Mouse (Mus musculus) heart, embryonic 15.5 days (tissue): Measurements from ENCODE around the gene Olfr588-ps1. TPM values are rescaled to one million over a fixed set of nuclear protein-coding genes. Genes with fewer than 3 reads are reported as not detected.
"Not testable (repeated sequence)": the region's sequence is repeated elsewhere in the genome, so short reads cannot be mapped to it uniquely, and the experiment has no call there.

ENCODE experiments used
- ATAC-seq: fragments of 200-750 bp; cut with Nextera tagmentation; replicated peaks from 2 replicates; pipeline ENCODE4 v1.8.0; 2017; ENCODE audit warnings: low read depth, moderate TSS enrichment; ENCODE audit not compliant: insufficient number of reproducible peaks, insufficient read depth, low FRiP score
- H3K27ac ChIP-seq: fragments of 300-500 bp; sonication (generic); 2 replicates; pipeline ENCODE4 v1.5.1; 2015; ENCODE audit warnings: mild to moderate bottlenecking, inconsistent platforms
- H3K27me3 ChIP-seq: fragments of 300-500 bp; sonication (generic); 2 replicates; pipeline ENCODE4 v1.6.1; 2015; ENCODE audit warnings: inconsistent platforms
- H3K36me3 ChIP-seq: fragments of 300-500 bp; sonication (generic); 2 replicates; pipeline ENCODE4 v1.6.1; 2015; ENCODE audit warnings: mild to moderate bottlenecking, inconsistent platforms
- H3K4me1 ChIP-seq: fragments of 300-500 bp; sonication (generic); replicated peaks from 2 replicates; pipeline ENCODE4 v1.6.1; 2015; ENCODE audit warnings: inconsistent platforms
- H3K4me2 ChIP-seq: fragments of 300-500 bp; sonication (generic); 2 replicates; pipeline ENCODE4 v1.6.1; 2015; ENCODE audit warnings: inconsistent platforms, mild to moderate bottlenecking, moderate library complexity
- H3K4me3 ChIP-seq: fragments of 300-500 bp; sonication (generic); 2 replicates; pipeline ENCODE4 v1.5.1; 2015; ENCODE audit warnings: mild to moderate bottlenecking, inconsistent platforms
- H3K9ac ChIP-seq: fragments of 300-500 bp; sonication (generic); 2 replicates; pipeline ENCODE4 v1.6.1; 2015; ENCODE audit warnings: mild to moderate bottlenecking, inconsistent platforms
- H3K9me3 ChIP-seq: fragments of 300-500 bp; sonication (generic); replicated peaks from 2 replicates; pipeline ENCODE4 v1.6.1; 2016; ENCODE audit warnings: inconsistent platforms
- WGBS: fragments of 180-500 bp; shearing (Covaris S2); methylation state at CpG from one replicate; pipeline ENCODE4 v1.1.7; 2015; ENCODE audit warnings: mixed read lengths; 5-methylcytosine and 5-hydroxymethylcytosine counted together
- polyA plus RNA-seq: library from polyadenylated mRNA; unstranded; fragments of >200 nt; fragmentation: Nextera tagmentation; extraction: Ambion mirVana; gene quantifications from 2 replicates; pipeline ENCODE4 v1.2.1, GENCODE M21; 2015

The Olfr588-ps1 gene
- not detected in 2 replicates for polyA plus RNA-seq

GRCm38 (mm10) chr7:103140579-103140978 is at the start of gene Olfr588-ps1:
Gene Olfr588-ps1 (plus strand): TSS chr7:103140879.
- no peak for ATAC-seq
- no peak within 1 kb of the TSS for H3K4me3 ChIP-seq
- no peaks in the 10 kb centered on the region for H3K4me1 ChIP-seq
- H3K9me3 ChIP-seq: no peaks in the 10 kb centered on the region
- no peaks in the 10 kb centered on the region for H3K27me3 ChIP-seq
- H3K36me3 ChIP-seq: no peaks in the 10 kb centered on the region
- no peak within 1 kb of the TSS for H3K4me2 ChIP-seq
- H3K9ac ChIP-seq: no peak within 1 kb of the TSS
- WGBS: 74% methylated on average over 1 of the region's 1 CpGs
- no peak within 1 kb of the TSS for H3K27ac ChIP-seq

GRCm38 (mm10) chr7:103097420-103097819 is 43.3 kb upstream of the Olfr588-ps1 start, which contains the start of gene Olfr585:
Gene Olfr585 (plus strand): TSS chr7:103097720.
- no peak within 1 kb of the TSS for H3K27ac ChIP-seq
- no peaks in the 10 kb centered on the region for H3K36me3 ChIP-seq
- 75% methylated on average over 1 of the region's 1 CpGs for WGBS
- H3K4me3 ChIP-seq: no peak within 1 kb of the TSS
- no peaks in the 10 kb centered on the region for H3K9me3 ChIP-seq
- no peak within 1 kb of the TSS for H3K9ac ChIP-seq
- H3K4me2 ChIP-seq: no peak within 1 kb of the TSS
- no peaks in the 10 kb centered on the region for H3K27me3 ChIP-seq
- H3K4me1 ChIP-seq: no peaks in the 10 kb centered on the region
- ATAC-seq: no peak

- ATAC-seq: no peak
- Histone ChIP-seq H3K27ac (no peak overlapping the region), H3K9me3 (no peaks in the 10 kb centered on the region), H3K27me3 (no peaks in the 10 kb centered on the region), H3K4me1 (no peaks in the 10 kb centered on the region), H3K4me3 (no peak overlapping the region), H3K4me2 (no peak overlapping the region), H3K9ac (no peak overlapping the region), H3K36me3 (no peaks in the 10 kb centered on the region)
- 46% methylated on average over 3 of the region's 3 CpGs for WGBS
Observed at GRCm38 (mm10) chr7:103119406-103119805, 21.3 kb upstream of the Olfr588-ps1 start.

- H3K9ac ChIP-seq: no peak within 1 kb of the TSS
- no peaks in the 10 kb centered on the region for H3K9me3 ChIP-seq
- no peak for ATAC-seq
- H3K27ac ChIP-seq: no peak within 1 kb of the TSS
- H3K36me3 ChIP-seq: no peaks in the 10 kb centered on the region
- no peak within 1 kb of the TSS for H3K4me2 ChIP-seq
- H3K4me1 ChIP-seq: no peaks in the 10 kb centered on the region
- H3K27me3 ChIP-seq: no peaks in the 10 kb centered on the region
- 90% methylated on average over 3 of the region's 3 CpGs for WGBS
- H3K4me3 ChIP-seq: no peak within 1 kb of the TSS
Observed at GRCm38 (mm10) chr7:103125538-103125937, 15.1 kb upstream of the Olfr588-ps1 start, which contains the start of gene Olfr586. Gene Olfr586 (minus strand): TSS chr7:103125638.

DNA sequence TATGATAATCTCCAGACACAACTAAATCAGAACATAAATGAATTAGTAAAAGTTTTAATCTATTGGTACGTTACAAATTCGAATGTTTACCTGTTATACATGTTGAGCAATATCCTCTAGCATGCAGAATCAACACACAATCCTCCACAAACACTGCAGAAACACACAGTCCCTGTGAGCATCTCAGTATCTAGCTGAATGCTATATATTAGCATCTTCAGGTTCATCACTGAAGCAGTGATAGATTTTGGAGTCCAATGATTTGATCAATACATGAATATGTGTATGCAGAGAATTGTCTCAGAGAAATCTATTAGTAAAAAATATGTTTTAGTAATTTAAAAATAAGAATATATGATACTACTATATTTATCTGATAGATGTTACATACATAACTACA is 15.6 kb downstream of the Olfr588-ps1 start, which contains the start of gene Olfr589:
Olfr589 (minus strand) TSS at position 101 of the 400 bp plus-strand sequence.
- no peak within 1 kb of the TSS for H3K9ac ChIP-seq
- no peak within 1 kb of the TSS for H3K4me3 ChIP-seq
- ATAC-seq: no peak
- no peaks in the 10 kb centered on the region for H3K27me3 ChIP-seq
- H3K27ac ChIP-seq: no peak within 1 kb of the TSS
- H3K36me3 ChIP-seq: no peaks in the 10 kb centered on the region
- 59% methylated on average over 2 of the region's 2 CpGs for WGBS
- H3K4me2 ChIP-seq: no peak within 1 kb of the TSS
- H3K4me1 ChIP-seq: no peaks in the 10 kb centered on the region
- no peaks in the 10 kb centered on the region for H3K9me3 ChIP-seq

- no peak overlapping the region for H3K27ac ChIP-seq
Observed at GRCm38 (mm10) chr7:103169697-103170096, 29.0 kb downstream of the Olfr588-ps1 start.

GRCm38 (mm10) chr7:103178240-103178639 is 37.6 kb downstream of the Olfr588-ps1 start, which contains the start of gene Olfr591:
Gene Olfr591 (minus strand): TSS chr7:103178340.
- Histone ChIP-seq H3K27me3 (no peaks in the 10 kb centered on the region), H3K36me3 (no peaks in the 10 kb centered on the region), H3K4me3 (no peak within 1 kb of the TSS), H3K4me2 (no peak within 1 kb of the TSS), H3K9ac (no peak within 1 kb of the TSS), H3K27ac (no peak within 1 kb of the TSS), H3K4me1 (no peaks in the 10 kb centered on the region), H3K9me3 (0 out of 2 replicates have a peak, but pooled peaks cover 2% of the 10 kb centered on the region)
- WGBS: 70% methylated on average over 1 of the region's 1 CpGs
- no peak for ATAC-seq

More at GRCm38 (mm10) chr7:103169697-103170096, 29.0 kb downstream of the Olfr588-ps1 start:
- no peak for ATAC-seq
- Histone ChIP-seq H3K36me3 (no peaks in the 10 kb centered on the region), H3K9ac (no peak overlapping the region), H3K27me3 (no peaks in the 10 kb centered on the region), H3K4me1 (no peaks in the 10 kb centered on the region), H3K4me3 (no peak overlapping the region), H3K9me3 (no peaks in the 10 kb centered on the region), H3K4me2 (no peak overlapping the region)
- 68% methylated on average over 5 of the region's 5 CpGs for WGBS

DNA sequence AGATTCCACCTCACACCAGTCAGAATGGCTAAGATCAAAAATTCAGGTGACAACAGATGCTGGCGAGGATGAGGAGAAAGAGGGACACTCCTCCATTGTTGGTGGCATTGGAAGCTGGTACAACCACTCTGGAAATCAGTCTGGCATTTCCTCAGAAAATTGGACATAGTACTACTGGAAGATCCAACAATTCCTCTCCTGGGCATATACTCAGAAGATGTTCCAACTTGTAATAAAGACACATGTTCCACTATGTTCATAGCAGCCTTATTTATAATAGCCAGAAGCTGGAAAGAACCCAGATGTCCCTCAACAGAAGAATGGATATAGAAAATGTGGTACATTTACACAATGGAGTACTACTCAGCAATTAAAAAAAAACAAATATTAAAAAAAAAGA is 43.8 kb downstream of the Olfr588-ps1 start, which contains the start of gene Olfr592:
Olfr592 (plus strand) TSS at position 301 of the 400 bp plus-strand sequence.
- not testable (repeated sequence) for H3K4me2 ChIP-seq, H3K4me3 ChIP-seq, H3K27me3 ChIP-seq, ATAC-seq, H3K36me3 ChIP-seq, H3K27ac ChIP-seq, H3K9me3 ChIP-seq, H3K4me1 ChIP-seq, H3K9ac ChIP-seq
- WGBS: 62% methylated on average over 1 of the region's 1 CpGs

Other genes with a start within 250 kb of the Olfr588-ps1 start
- not detected in 2 replicates for gene Olfr569, start 250.0 kb upstream of the Olfr588-ps1 start, polyA plus RNA-seq
- gene Olfr570, start 246.3 kb upstream of the Olfr588-ps1 start, polyA plus RNA-seq: not detected in 2 replicates
- gene Olfr571, start 223.3 kb upstream of the Olfr588-ps1 start, polyA plus RNA-seq: not detected in 2 replicates
- not detected in 2 replicates for gene Olfr572, start 216.5 kb upstream of the Olfr588-ps1 start, polyA plus RNA-seq
- gene Olfr573-ps1, start 198.3 kb upstream of the Olfr588-ps1 start, polyA plus RNA-seq: not detected in 2 replicates
- not detected in 2 replicates for gene Olfr574, start 192.4 kb upstream of the Olfr588-ps1 start, polyA plus RNA-seq
- not detected in 2 replicates for gene Olfr575, start 182.1 kb upstream of the Olfr588-ps1 start, polyA plus RNA-seq
- not detected in 2 replicates for gene Olfr576, start 178.2 kb upstream of the Olfr588-ps1 start, polyA plus RNA-seq
- not detected in 2 replicates for gene Olfr577, start 164.9 kb upstream of the Olfr588-ps1 start, polyA plus RNA-seq
- not detected in 2 replicates for gene Olfr578, start 151.6 kb upstream of the Olfr588-ps1 start, polyA plus RNA-seq
- not detected in 2 replicates for gene Olfr582, start 102.9 kb upstream of the Olfr588-ps1 start, polyA plus RNA-seq
- not detected in 2 replicates for gene Olfr583, start 89.6 kb upstream of the Olfr588-ps1 start, polyA plus RNA-seq
- not detected in 2 replicates for gene Olfr584, start 59.0 kb upstream of the Olfr588-ps1 start, polyA plus RNA-seq
- not detected in 2 replicates for gene Olfr585, start 43.2 kb upstream of the Olfr588-ps1 start, polyA plus RNA-seq
- not detected in 2 replicates for gene Olfr586, start 15.2 kb upstream of the Olfr588-ps1 start, polyA plus RNA-seq
- not detected in 2 replicates for gene Olfr589, start 15.5 kb downstream of the Olfr588-ps1 start, polyA plus RNA-seq
- gene Olfr591, start 37.5 kb downstream of the Olfr588-ps1 start, polyA plus RNA-seq: not detected in 2 replicates
- not detected in 2 replicates for gene Olfr592, start 43.9 kb downstream of the Olfr588-ps1 start, polyA plus RNA-seq
- gene Olfr593, start 71.0 kb downstream of the Olfr588-ps1 start, polyA plus RNA-seq: not detected in 2 replicates
- not detected in 2 replicates for gene Olfr594, start 76.1 kb downstream of the Olfr588-ps1 start, polyA plus RNA-seq
- not detected in 2 replicates for gene Usp17ld, start 111.6 kb downstream of the Olfr588-ps1 start, polyA plus RNA-seq
- gene Olfr596, start 164.8 kb downstream of the Olfr588-ps1 start, polyA plus RNA-seq: not detected in 2 replicates
- gene Olfr597, start 175.4 kb downstream of the Olfr588-ps1 start, polyA plus RNA-seq: not detected in 2 replicates
- not detected in 2 replicates for gene Olfr598, start 182.7 kb downstream of the Olfr588-ps1 start, polyA plus RNA-seq
- gene Olfr599, start 195.0 kb downstream of the Olfr588-ps1 start, polyA plus RNA-seq: not detected in 2 replicates
- gene Olfr600, start 208.8 kb downstream of the Olfr588-ps1 start, polyA plus RNA-seq: not detected in 2 replicates
- not detected in 2 replicates for gene Olfr601, start 221.8 kb downstream of the Olfr588-ps1 start, polyA plus RNA-seq
- gene Olfr603, start 245.3 kb downstream of the Olfr588-ps1 start, polyA plus RNA-seq: not detected in 2 replicates